Mouse (Mus musculus) left cerebral cortex, adult 8-10 months (tissue): ENCODE data around the gene Ube2o. TPM values are rescaled to one million over a fixed set of nuclear protein-coding genes. Genes with fewer than 3 reads are reported as not detected.

Experiments
- DNase-seq, 2 experiments: peaks; one replicate each; pipeline ENCODE4 v3.0.0; 2022; ENCODE audit warnings: low spot score in 2 of 2
- total RNA-seq, 4 experiments: library from RNA; stranded (reverse); gene quantifications; 2 replicates each; pipeline ENCODE4 v1.2.4; 2022

Ube2o gene
- total RNA-seq, 4 experiments from 2014 or later: 115 to 119 (median 117) TPM

DNA sequence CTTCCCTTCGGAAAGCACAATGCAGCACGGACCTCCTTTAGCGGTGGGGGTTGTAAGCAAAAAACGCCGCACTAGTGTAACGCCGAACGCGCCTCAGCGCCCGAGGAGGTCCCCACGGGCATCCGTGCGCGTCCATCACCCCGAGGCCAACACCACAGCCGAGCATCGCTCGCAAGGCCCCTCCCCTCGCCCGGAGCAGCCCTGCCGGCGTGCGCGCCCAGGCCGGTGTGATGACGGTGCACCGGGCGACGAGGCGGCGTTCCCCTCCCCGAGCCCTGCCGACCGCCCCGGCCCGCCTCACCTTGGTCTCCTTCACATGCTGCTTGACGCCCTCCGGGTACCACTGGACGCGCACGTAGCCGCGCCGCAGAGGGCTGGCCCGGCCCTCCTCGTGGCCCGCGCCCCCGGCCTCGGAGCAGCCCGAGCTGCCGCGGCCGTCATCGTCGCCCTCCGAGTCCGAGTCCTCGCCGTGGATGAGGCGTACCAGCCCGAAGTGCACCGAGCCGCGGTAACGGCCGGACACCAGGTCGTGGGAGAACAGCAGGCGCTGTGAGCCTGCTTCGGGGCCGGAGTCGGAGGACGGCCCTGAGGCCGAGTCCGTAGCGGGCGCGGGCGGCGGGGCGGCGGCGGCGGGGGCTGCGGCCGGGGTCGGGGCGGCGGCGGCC, 404 bp downstream of the Ube2o start:
- peak; percentile 42 to 46 for DNase-seq

DNA sequence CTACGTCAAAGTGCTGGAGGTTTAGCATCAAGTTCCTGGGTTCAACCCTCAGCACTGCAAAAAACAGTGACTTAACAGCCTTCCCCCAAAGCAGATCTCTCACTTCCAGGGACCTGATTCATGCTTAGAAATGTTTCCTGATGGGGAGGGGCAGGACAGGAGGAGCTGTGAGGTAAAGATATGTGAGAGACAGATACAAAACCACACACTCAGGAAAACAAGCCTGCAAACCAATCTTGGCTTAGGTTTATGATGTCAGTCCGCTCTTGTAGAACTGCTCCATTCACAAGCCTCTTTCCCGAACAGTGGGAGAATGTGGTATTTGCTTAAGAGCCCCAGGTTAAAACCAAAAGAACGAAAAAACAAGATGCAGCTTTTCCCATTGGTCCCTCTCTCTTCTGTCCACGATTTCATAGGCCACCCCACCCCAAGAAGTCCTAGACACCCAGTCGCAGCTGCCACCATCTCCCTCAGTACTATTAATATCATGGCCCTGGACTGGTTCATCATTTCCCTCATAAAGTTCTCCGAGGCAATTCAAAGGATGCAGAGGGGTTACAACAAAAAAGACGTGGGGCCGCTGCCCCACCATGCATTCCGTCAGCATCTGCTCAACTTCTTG, 1.1 kb downstream of the Ube2o start:
- DNase-seq: no peak

DNA sequence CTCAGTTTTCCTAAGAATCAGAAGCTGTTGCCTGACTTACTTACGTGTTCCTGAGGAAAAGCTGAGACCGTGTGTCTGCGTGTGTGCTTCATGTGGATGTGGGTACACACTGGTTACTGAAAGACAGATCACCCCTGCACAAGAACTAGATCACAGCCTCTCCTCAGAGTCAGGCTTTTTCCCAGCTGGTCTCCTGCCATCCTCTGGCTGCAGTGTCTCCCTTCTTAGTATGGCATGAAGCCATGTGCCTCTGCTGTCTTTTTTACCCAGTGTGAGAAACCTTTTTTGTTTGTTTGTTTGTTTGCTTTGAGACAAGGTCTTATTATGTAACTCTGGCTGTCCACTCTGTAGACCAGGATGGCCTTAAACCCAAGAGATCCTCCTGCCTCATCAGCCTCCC, 2.0 kb downstream of the Ube2o start:
- DNase-seq: no peak

DNA sequence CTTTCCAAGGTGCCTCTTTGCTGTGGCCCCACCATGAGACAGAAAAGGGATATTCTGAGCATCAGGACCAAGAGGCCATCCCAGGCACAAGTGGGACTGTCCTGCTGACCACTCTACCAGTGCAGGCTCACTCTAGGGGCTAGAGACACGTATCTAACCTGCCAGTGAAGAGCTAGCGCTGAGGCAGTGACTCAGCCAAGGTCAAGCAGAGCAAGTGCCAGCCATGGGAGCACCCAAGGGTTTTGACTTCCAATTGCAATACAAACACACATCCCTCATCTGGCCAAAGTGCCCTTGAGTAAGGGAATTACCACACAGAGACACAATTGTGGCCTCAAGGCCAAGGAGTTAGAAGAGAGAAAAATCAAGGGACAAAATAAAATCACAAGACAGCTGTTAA, 5.9 kb downstream of the Ube2o start:
- no peak for DNase-seq

DNA sequence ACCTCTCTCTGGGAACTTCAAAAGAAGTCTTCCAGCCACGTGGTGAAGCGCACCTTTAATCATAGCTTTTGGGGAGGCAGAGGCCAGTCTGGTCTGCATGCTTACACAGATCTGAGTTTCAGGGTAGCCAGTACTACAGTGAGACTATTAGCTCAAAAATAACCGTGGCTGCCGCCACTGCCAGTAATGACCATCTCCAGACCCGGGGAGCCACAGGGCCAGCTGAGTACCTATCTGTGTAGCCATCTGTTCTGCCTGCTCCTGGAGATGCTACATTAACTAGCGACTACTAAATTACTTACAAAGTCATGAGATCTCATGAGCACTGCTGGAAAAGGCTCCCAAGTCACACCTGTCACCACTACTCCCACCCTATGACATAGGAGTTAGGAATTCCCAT, 6.3 kb downstream of the Ube2o start:
- no peak for DNase-seq

DNA sequence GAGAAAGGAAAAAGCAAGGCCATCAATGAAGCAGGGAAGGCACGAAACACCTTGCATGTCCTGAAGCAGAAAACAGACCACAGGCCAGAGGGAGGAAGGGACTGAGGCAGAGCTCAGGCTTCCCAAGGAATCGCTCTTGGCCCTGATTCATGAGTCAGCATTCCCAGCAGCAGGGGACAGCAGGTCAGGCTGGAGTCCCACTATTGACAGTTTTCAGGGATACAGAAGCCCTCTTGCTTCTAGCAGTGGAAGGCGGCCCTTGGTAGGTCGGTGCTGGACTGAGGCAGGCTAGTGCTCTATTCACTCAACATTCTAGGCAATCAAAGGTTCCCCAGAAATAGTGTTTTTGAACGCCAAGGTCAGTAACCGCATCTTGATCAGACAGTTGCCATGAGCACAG, 6.8 kb downstream of the Ube2o start:
- DNase-seq: no peak

DNA sequence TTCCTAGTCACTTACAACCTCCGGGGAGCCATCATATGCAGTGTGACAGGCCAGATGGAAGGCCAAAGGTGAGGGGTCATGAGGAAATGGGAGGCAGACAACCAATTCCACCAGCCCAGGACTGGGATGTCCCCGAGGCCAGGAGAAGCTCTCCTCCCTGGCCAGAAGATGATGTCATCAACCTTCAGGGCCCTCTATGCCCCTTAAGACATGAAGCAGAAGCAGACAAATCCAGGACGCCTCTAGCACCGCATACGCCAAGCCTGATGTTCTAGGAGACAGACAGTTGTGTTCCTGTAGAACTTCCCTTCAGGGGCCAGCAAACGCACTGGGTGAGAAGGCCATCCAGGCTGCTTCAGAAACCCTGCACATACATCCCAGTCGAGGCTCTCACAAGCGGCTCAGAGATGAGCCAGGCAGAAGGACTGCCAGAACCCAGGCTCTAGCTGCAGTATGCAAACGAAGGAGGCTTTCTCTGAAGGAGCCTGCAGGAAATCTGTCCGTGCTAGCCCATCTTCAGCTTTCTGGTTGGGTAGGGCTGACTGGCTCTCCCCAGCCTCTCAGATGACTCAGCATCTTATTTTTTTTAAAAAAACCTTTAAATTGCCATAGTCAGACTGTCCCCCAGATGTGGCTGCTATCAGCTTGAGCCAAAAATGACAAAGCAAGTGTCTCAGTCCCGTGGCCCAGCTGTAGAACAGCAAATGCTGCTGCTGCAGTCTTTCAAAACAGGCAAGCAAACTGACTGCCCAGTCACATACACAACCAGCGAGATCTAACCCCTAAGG, 8.3 kb downstream of the Ube2o start:
- DNase-seq: peak in 1 of 2 experiments; percentile 55

DNA sequence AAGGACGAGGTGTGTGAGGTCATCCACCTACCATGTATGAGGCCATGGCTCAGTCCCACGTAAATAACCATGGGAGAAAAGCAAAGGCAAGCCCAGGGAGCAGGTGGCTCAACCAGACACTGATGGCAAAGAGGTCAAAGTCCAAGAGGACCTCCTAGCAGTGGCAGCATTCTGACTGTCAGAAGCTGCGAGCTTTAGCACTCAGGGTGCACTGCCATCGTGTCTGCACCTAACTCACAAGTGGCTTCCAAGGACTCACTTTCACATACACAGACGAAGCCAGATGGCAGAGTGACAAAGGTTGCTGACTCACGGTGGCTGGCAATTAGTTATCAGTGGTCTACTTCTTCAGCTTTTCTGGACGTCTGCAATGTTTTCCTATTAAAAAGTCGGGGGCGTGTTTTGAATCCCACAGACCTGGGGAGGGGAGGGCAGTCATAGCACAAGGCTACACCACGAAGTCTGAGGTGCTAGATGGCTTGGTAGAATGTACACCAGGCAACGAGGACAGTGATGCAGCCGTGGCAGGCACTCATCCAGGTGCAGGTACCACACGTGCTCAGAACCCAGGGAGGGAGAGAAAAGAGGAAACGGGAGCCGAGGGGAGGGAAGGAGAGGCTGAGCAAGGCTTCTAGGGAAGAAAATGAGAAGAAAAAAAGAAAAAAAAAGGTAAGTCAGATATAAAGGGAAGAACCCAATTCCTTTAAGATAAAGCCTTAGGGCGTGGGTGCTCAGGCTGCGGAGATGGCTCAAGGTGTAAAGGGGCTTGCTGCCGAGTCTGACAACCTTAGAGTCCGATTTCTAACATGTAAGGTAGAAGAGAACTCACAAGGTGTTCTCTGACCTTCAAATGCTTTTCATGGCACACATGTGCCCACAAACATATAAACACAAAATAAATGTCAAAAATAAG, 9.2 kb downstream of the Ube2o start:
- no peak for DNase-seq

DNA sequence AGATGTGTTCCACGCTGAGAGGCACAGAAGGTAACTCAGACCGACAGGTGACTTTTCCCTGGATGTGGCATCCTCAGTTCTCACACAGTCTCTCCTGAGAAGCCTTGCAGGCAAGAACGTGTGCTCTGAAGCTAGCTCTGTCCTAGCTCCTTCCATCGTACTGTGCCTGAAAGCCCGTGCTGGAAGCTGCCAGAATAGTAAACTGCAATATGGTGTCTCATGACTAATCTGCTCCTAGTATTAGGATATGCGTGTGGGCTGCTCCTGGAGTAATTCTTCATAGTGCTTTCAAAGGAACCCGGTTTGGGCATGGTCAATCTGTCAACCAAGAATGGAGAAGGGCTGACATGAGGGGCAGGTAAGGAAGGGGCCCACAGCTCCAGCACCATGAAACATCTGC, 10.4 kb downstream of the Ube2o start:
- no peak for DNase-seq

DNA sequence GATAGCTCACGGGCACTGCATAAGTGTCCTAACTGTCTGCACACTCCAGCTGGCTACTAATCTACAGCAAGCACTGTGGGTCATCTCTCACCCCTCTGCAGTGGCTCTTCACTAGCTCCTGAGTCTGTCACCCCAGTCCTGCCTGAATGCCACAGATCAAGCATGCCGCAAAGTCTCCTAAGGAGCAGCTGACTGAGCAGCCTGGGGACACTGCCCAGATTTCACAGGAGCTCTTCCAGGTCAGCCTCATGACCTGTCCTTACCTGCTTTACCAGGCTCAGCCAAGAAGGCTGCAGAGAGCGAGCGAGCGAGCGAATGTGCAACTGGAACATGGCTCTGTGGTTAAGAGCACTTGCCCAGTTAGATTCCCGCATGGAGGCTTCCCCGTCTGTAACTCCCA, 13.7 kb downstream of the Ube2o start:
- no peak for DNase-seq

DNA sequence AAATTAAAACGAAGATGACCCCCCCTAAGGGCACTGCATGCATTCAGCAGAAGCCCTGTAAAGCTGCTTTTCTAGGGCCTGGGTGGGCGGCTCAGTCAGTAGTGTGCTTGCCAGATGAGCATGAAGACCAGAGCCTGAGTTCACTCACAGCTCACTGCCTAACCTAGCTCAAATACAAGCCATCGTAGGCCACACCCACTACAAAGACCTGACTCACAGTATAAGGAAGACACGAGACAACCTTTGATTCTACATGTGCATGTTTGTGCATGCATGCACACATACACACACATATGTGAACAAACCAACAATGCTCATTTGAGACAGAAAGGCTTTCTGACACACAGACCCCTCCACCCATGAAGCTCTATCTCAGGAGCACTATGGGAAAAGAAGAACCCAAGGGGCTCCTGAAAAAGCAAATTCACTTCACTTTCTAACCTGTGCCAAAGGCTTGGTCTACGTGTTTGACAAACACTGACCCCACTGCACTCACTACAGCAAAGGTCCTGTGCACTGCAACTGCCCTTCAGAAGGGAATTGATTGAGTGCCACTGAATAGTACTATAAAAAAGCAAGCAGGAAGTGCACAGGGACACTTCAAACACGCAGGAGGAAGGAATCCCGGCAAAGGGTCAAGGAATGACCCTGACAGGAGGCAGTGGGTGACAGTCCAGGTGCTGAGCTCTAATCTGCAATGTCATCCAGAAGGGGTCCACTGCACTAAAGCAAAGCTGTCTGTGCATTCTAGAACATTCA, 15.8 kb downstream of the Ube2o start:
- no peak for DNase-seq

DNA sequence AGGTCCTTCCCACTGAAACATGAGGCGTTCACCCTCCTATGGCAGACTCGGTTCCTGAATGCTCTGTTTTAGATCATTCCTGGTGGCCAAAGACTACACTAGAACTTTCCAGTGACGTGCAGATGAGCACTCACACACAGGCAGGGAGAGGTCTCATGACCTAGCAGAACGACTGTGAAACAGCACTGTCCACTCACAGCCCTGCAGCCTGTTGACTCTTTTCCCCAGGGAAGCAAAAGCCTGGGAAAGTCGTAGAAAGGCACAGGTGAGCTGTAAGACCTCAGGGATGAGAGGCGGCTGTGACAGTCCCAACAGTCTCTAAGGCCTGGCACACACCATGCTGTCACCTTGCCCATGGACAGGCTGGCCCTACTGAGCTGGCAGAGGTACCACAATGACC, 24.9 kb downstream of the Ube2o start:
- DNase-seq: no peak

DNA sequence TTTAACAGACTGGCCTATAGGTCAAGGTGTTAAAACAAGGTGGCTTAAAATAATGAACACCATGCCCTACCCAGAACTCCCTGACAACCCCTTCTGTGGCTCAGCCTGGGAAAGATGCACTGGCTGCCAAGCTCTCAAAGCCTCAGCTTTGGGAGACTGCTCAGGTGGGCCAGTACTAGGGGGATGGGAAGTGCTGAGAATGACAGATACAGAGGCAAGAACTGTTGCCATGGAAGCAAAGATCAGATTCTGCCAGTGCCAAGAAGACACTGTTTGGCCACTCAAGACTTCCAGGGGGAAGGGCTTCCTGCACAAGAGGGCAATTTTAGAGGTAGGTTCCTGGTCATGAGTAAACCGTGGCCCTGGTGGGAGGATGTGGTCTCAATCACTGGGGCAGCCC, 25.7 kb downstream of the Ube2o start:
- no peak for DNase-seq

DNA sequence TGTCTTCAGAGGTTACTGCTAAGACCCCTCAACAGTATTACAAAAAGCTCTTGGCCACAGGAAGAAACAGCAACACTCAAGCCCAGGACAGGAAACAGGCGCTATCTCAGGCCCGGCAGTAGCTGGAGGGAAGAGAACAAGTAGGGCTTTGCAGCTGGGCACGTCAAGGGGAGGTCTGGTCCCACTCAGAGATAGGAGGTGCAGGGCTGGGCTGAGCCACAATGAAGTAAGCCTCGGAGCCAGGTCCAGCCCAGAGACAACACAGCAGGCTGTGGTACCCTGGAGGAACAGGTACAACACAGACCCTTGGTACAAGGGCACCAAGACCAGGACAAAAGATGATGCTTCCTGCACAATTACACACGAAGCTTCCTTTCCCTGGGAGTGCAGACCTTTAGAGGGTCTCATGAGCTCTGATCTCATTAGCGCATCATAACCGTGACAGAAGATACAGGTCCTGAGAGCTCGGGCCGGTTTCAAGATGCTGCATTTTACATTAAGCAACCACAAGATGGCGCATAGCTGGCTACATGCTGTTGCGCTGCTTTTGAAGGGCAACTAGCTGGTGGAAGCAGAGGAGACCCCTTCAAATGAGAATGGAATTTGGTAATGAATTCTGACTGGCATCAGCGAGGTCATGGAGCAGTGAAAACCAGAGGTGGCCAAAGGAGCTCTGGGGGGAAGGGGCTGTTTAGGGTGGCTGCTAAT, 26.9 kb downstream of the Ube2o start:
- no peak for DNase-seq

DNA sequence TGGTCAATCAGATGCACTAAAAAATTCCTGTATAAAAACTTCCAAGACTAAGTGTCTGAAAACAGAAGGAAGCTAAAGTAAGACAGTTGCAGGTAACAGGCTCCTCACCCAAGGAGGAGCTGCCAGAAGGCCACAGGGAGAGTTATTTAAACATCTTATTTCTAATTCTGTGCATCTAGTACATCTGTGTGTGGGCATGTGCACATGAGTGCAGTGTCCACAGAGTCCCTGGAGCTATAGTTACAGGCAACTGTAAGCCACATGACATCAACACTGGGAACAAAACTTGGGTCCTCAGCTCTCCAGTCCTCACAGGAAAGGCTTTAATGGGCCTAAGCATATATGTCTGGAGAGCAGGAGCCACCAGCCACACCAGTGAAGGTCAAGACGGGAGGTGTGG, 29.1 kb downstream of the Ube2o start:
- DNase-seq: no peak

DNA sequence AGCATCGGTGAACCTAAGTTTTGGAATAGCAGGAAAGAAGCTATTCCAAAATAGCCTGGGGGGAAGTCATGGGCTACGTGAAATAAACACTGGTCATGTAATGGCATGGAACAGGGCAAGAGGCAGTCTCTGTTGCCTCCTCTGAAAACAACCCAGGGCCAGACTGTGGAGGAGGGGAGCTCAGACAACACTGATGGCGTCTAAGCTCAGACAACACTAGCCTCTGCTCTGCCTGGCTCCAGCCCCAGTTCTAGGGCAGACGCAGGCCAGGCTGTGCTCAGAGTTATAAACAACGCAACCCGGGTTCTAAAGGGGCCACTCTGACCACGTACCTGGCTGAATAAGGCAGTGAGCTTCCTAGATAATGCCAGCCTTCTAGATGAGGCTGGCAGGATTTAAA, 30.5 kb downstream of the Ube2o start:
- DNase-seq: no peak

DNA sequence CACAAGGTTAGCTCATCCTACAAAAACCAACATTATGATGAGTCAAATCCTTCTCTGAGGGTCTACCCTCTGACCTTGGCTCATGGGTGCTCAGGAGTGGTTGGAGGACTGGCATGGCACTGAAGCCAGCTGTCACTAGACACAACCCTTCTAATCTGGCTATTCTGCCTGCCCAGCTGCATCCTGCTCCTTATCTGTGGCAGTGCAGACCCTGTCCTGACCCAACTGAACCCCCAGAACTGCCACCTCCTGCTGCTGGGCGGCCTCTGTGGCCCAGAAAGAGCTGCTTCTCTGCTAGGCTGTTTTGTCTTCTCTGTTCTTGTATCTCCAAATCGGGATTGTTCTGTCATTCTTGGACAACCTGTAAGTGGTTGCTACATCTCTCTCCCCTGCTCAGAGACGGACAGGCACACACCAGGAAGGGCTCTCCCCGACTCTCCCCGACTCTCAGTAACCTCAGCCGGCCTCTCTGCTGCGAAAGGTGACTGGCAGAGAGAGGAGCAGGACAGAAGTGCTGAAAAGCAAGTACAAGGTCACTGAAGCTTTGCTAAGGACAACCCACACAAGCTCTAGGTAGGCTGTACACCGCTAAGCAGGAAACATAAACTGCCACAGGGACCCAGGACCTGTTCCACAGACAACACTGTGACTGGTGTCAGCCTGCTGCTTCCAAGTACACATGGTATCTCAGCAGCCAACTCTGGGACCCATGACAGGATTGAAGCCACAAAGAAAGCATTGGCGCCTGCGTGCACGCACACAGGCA, 31.8 kb downstream of the Ube2o start:
- no peak for DNase-seq

DNA sequence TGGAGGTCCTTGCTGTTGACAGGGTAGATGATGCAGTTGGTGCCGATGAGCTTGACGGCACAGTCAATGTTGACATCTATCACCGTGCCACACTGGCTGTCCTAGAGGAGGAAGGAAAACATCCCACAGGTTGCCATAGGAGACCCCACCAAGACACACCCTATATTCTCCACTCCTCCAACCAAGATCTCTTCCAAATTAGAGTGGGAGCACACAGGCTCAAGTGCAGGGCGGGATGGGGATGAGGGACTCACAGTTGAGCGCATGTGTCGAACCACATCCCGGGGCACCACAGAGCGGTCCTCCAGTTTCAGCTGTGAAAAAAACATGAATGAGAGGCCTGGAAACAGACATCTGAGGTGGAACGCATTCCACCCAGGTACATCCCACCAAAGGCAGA, 32.5 kb downstream of the Ube2o start:
- DNase-seq: no peak

DNA sequence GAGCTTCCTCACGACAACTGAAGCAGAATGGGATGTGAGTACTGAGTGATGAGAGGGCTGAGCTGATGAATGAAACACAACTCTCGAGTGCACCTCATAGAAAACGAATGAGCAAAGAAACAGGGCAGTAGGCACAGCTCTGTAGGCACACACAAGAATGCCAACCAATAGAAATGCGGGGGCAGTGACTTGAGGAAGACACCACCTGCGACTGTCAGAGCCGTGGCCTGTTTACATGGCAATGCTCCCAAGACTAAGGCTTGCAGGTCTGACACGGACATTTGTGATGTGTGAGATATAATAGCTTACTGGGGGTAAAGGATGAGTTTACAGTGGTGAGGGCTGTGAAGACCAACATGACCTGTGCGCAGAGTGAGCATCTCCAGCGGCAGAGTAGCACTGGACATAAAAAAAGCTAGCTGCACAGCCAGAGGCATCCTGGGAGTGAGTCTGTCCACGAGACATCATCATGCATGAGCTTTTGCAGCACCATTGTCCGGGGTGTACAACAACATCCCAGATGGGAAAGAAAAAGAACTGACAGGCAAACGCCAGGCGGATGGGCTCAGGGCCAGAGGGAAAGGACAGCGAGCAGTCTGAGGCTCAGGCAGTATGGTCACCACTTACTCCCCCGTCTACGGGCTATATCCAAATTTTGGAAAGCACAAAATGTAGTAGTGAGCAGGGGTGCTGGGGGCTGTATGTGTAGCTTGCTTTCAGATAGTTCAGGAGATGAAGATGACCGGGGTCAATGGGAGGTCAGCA, 33.8 kb downstream of the Ube2o start:
- no peak for DNase-seq
